Mouse (Mus musculus) testis, adult 2 months (tissue): ENCODE data around the gene Arhgef19.

Experiments used
- CTCF ChIP-seq: fragments of 200-500 bp; IDR thresholded peaks from 2 replicates; pipeline ENCODE4 v1.5.1; 2012; ENCODE audit warnings: low read depth, mild to moderate bottlenecking, inconsistent platforms, low read length, moderate library complexity; ENCODE audit not compliant: control insufficient read depth, insufficient read depth, insufficient replicate concordance
- POLR2A ChIP-seq: fragments of 200-500 bp; IDR thresholded peaks from 2 replicates; pipeline ENCODE4 v1.6.1; 2012; ENCODE audit warnings: low read depth, mild to moderate bottlenecking, inconsistent platforms, low read length, moderate library complexity; ENCODE audit not compliant: control insufficient read depth

- TF ChIP-seq POLR2A = no peak
- no peak for TF ChIP-seq CTCF
Observed at GRCm38 (mm10) chr4:141204580-141205061, 34.7 kb upstream of the Arhgef19 start.
